Mouse (Mus musculus) liver, embryonic 14.5 days (tissue): ENCODE measurements around the gene Prtg.

Experiments used
- CTCF ChIP-seq: IDR thresholded peaks from 2 replicates; pipeline ENCODE4 v1.5.1; 2016; ENCODE audit warnings: antibody characterized with exemption, low read depth, control low read depth
- EP300 ChIP-seq: IDR thresholded peaks from 2 replicates; pipeline ENCODE4 v1.6.1; 2016; ENCODE audit warnings: antibody characterized with exemption, low read depth

- TF ChIP-seq EP300 = no peak
- no peak for TF ChIP-seq CTCF
Observed at GRCm38 (mm10) chr9:72878656-72879055, 72.0 kb downstream of the Prtg start.
